Mouse (Mus musculus): ENCODE data around the gene D430041D05Rik. TPM values are rescaled to one million over a fixed set of nuclear protein-coding genes. Genes with fewer than 3 reads are reported as not detected.
A peak's percentile ranks its signal among the peaks of the same experiment; 100 is the strongest.

The D430041D05Rik gene
- polyA plus RNA-seq, 1 experiment from 2014 or later = 11.8 TPM

GRCm38 (mm10) chr2:104134150-104135056, 276.4 kb downstream of the D430041D05Rik start:
- Histone ChIP-seq H3K36me3 (no peaks in the 10 kb centered on the region), H3K27ac (replicated peaks) (no peak overlapping the region), H3K4me3 (no peak overlapping the region), H3K4me2 (replicated peaks) (no peak overlapping the region), H3K27me3 (no peaks in the 10 kb centered on the region), H3K9ac (replicated peaks) (no peak overlapping the region), H3K9me3 (no peaks in the 10 kb centered on the region), H3K4me1 (no peaks in the 10 kb centered on the region)
- peak; percentile 74 for ATAC-seq (replicated peaks)
- 50% methylated on average over 8 of the region's 8 CpGs for WGBS

- WGBS = 52% methylated on average over 12 of the region's 12 CpGs
- no peak for ATAC-seq (replicated peaks)
- Histone ChIP-seq H3K4me3 (no peak overlapping the region), H3K27me3 (no peaks in the 10 kb centered on the region), H3K9me3 (no peaks in the 10 kb centered on the region), H3K4me1 (no peaks in the 10 kb centered on the region), H3K27ac (replicated peaks) (no peak overlapping the region), H3K4me2 (replicated peaks) (no peak overlapping the region), H3K9ac (replicated peaks) (no peak overlapping the region), H3K36me3 (no peaks in the 10 kb centered on the region)
These were observed 277.6 kb downstream of the D430041D05Rik start for GRCm38 (mm10) chr2:104133042-104133810.

GRCm38 (mm10) chr2:104132266-104132859, 278.4 kb downstream of the D430041D05Rik start:
- Histone ChIP-seq H3K4me1 (no peaks in the 10 kb centered on the region), H3K9ac (replicated peaks) (no peak overlapping the region), H3K4me3 (no peak overlapping the region), H3K27me3 (no peaks in the 10 kb centered on the region), H3K27ac (replicated peaks) (no peak overlapping the region), H3K4me2 (replicated peaks) (no peak overlapping the region), H3K9me3 (no peaks in the 10 kb centered on the region), H3K36me3 (no peaks in the 10 kb centered on the region)
- ATAC-seq (replicated peaks) = no peak
- 77% methylated on average over 7 of the region's 7 CpGs for WGBS

- H3K9ac ChIP-seq (replicated peaks) = no peak overlapping the region
- H3K4me2 ChIP-seq (replicated peaks) = no peak overlapping the region
- no peaks in the 10 kb centered on the region for H3K4me1 ChIP-seq
- H3K4me3 ChIP-seq = no peak overlapping the region
- H3K27ac ChIP-seq (replicated peaks) = no peak overlapping the region
- H3K36me3 ChIP-seq = no peaks in the 10 kb centered on the region
- H3K27me3 ChIP-seq = no peaks in the 10 kb centered on the region
- no peaks in the 10 kb centered on the region for H3K9me3 ChIP-seq
- 60% methylated on average over 3 of the region's 3 CpGs for WGBS
- ATAC-seq (replicated peaks) = no peak
These were observed 279.8 kb downstream of the D430041D05Rik start for GRCm38 (mm10) chr2:104130969-104131368.

GRCm38 (mm10) chr2:104130165-104130564, 280.6 kb downstream of the D430041D05Rik start:
- Histone ChIP-seq H3K9me3 (no peaks in the 10 kb centered on the region), H3K4me3 (no peak overlapping the region), H3K4me2 (replicated peaks) (no peak overlapping the region), H3K9ac (replicated peaks) (no peak overlapping the region), H3K36me3 (no peaks in the 10 kb centered on the region), H3K27ac (replicated peaks) (no peak overlapping the region), H3K27me3 (no peaks in the 10 kb centered on the region), H3K4me1 (no peaks in the 10 kb centered on the region)
- WGBS = 82% methylated on average over 6 of the region's 6 CpGs
- ATAC-seq (replicated peaks) = no peak

DNA sequence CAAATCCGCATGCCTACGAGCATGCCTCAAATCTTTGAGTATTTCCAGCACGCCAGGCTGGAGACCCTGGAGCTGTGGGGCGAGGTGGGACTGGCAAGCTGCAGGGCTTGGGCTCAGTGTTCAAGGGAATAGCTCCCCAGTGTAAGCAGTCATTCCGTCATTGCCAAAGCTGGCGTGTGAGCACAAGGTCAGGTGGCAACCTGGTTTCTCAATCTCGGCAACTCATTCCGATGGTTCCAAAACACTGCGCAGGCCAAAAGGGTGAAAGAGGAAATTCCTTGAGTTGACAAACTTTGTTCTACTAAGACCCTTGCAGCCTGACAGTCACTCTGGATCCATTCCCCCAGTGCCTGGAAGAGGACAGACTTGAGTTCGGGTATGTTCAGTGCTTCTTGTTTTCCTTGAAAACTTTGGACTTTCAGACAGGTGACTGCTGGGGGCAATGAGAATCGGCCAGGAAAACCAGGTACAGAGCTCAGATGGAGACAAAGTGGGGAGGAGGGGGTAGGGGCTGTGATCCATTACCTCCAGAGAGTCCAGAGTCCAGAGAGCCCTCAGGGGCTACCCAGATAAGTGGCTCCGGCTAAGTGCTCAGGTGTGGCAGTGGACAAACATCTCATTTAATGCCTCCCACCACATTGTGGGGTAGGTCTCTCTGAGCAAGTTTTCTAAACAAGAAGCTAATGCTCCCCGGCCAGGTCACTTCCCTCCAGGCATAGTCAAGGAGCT, 281.8 kb downstream of the D430041D05Rik start:
- 91% methylated on average over 13 of the region's 13 CpGs for WGBS
- no peak overlapping the region for H3K4me2 ChIP-seq (replicated peaks)
- H3K4me1 ChIP-seq = no peaks in the 10 kb centered on the region
- H3K9ac ChIP-seq (replicated peaks) = no peak overlapping the region
- ATAC-seq (replicated peaks) = no peak
- H3K36me3 ChIP-seq = no peaks in the 10 kb centered on the region
- peaks cover 4% of the 10 kb centered on the region; the same call in 1 of the 2 replicates for H3K27me3 ChIP-seq
- H3K4me3 ChIP-seq = no peak overlapping the region
- no peaks in the 10 kb centered on the region for H3K9me3 ChIP-seq
- no peak overlapping the region for H3K27ac ChIP-seq (replicated peaks)

DNA sequence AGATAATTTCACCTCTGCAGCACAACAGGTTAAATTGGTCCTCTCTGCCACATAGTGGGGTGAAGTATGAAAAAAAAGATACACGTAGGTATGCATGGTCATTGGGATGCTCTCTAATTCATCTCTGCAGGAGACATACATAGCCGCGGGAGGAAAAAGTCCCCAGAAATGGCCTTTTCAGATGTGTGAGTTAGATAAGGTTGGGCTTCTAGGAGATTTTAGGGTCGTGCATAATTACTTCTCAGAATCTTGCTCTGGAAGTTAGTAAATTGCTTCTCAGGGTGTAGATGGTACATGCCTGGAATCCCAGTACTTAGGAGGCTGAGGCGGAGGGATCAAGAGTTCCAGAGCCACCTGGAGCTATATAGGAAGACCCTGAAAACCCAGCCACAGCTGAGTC, 286.7 kb downstream of the D430041D05Rik start:
- Histone ChIP-seq H3K27ac (replicated peaks) (no peak overlapping the region), H3K4me2 (replicated peaks) (no peak overlapping the region), H3K4me3 (no peak overlapping the region), H3K4me1 (no peaks in the 10 kb centered on the region), H3K36me3 (no peaks in the 10 kb centered on the region), H3K9ac (replicated peaks) (no peak overlapping the region), H3K9me3 (no peaks in the 10 kb centered on the region), H3K27me3 (peaks cover 9% of the 10 kb centered on the region; the same call in 1 of the 2 replicates)
- 85% methylated on average over 5 of the region's 5 CpGs for WGBS
- no peak for ATAC-seq (replicated peaks)

DNA sequence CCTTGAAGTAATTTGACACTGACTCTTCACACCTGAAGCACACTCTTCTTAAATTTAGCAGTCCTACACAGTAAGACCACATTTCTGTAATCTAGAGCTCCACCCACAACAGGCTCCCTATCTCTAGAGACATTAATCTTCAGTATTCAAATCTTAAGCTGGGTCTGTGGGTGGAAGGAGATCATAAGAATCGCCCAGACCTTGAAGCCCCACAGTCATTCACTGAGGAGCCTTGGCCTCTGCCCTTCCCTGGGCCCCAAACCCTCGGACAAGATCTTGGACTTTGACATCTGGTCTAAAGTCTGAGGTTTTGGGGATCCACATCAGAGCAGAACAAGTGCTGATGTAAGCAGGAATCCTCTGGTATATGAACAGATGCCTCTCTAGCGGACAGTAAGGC, 287.3 kb downstream of the D430041D05Rik start:
- no peak for ATAC-seq (replicated peaks)
- WGBS = 54% methylated on average over 3 of the region's 3 CpGs

DNA sequence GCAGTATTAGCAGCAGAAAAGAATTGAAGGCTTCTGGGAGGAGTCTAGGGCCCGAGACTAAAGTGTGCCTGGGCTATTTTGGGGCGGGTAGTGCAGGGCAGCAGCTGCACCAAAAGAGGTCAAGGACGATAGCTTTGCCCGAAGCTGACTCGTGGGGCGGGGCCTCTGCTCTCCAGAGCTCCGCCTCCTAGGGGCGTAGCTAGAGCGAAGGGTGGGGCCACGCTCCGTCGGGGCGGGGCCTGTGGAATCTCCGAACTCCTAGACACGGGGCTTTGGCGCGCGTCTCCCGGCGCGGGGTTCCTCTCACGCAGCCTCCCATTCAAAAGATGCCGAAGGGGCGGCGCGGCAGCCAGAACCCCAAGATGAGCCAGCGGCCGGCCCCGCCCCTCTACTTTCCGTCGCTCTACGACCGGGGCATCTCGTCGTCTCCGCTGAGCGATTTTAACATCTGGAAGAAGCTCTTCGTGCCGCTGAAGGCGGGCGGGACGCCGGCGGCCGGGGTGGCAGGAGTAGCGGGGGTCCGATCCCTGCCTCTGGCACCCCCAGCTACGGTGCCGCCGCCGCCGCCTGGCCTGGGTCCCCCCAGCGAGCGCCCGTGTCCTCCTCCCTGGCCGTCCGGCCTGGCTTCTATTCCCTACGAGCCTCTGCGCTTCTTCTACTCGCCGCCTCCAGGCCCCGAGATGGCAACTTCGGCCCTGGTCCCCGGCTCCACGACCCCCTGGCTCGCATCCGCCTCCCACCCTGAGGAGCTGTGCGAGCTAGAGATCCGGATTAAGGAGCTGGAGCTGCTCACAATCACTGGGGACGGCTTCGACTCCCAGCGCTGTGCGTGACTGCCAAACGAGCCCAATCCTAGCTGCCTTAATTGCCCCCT, 288.1 kb downstream of the D430041D05Rik start, which contains the start of gene A930018P22Rik:
TSS of gene A930018P22Rik (plus strand) at position 265 of the 874 bp plus-strand sequence.
- H3K9ac ChIP-seq (replicated peaks) = peak within 1 kb of the TSS; percentile 61
- peaks cover 9% of the 10 kb centered on the region; the same call in 1 of the 2 replicates for H3K27me3 ChIP-seq
- peak within 1 kb of the TSS; percentile 83 for H3K4me2 ChIP-seq (replicated peaks)
- H3K4me1 ChIP-seq = no peaks in the 10 kb centered on the region
- H3K36me3 ChIP-seq = no peaks in the 10 kb centered on the region
- ATAC-seq (replicated peaks) = peak; percentile 97
- H3K27ac ChIP-seq (replicated peaks) = no peak within 1 kb of the TSS
- under 1% methylated on average over 74 of the region's 74 CpGs for WGBS
- H3K9me3 ChIP-seq = no peaks in the 10 kb centered on the region
- peak within 1 kb of the TSS; percentile 58 for H3K4me3 ChIP-seq

More for the DNA sequence above, 287.3 kb downstream of the D430041D05Rik start:
- H3K36me3 ChIP-seq = no peaks in the 10 kb centered on the region
- H3K27ac ChIP-seq (replicated peaks) = no peak overlapping the region
- H3K4me3 ChIP-seq = peak overlapping the region; percentile 58; the same call in 1 of the 2 replicates
- no peaks in the 10 kb centered on the region for H3K9me3 ChIP-seq
- peak overlapping the region; percentile 83 for H3K4me2 ChIP-seq (replicated peaks)
- H3K9ac ChIP-seq (replicated peaks) = no peak overlapping the region
- peaks cover 9% of the 10 kb centered on the region; the same call in 1 of the 2 replicates for H3K27me3 ChIP-seq
- H3K4me1 ChIP-seq = no peaks in the 10 kb centered on the region

DNA sequence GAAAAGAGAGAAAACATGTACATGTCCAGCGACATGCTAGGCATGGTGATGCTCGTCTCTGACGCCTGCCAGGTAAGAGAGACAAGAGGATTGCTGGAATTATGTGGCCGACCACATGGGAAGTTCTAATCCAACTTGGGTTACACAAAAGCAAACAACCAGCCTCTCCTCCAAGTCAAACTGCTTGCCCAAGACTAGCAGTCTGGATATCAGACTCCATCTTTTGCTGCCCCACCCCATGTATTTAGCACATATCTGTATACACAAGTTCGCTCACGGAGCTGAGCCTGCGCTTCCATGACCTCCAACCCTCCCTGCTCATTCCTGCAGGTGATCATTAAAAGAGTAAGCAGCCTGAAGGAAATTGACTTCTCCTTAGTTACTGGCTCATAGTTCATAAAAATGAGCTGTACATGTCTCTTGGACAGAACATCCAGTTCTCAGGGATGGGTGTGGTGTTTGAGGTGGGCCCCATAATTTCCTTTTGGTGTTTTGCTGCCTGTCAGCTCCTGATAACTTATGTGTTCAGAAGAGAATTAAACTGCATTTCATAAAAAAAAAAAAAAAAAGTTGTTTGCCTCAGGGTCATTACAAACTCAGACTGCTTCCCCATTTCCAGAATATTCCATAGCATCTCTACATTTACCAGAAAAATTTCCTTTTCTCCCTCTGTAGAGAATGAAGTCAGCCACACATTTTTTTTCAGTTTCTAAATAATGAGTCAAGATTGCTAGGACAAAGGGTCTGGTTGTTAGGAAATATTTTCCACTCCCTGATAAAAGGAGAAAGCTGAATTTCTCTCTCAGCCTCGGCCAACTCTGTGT, 288.9 kb downstream of the D430041D05Rik start:
- Histone ChIP-seq H3K9ac (replicated peaks) (0 out of 2 replicates have a peak overlapping the region, but pooled peaks have one; percentile 61), H3K9me3 (no peaks in the 10 kb centered on the region), H3K4me2 (replicated peaks) (peak overlapping the region; percentile 83), H3K4me3 (peak overlapping the region; percentile 58), H3K27me3 (peaks cover 9% of the 10 kb centered on the region; the same call in 1 of the 2 replicates), H3K4me1 (no peaks in the 10 kb centered on the region), H3K36me3 (no peaks in the 10 kb centered on the region), H3K27ac (replicated peaks) (no peak overlapping the region)
- no peak for ATAC-seq (replicated peaks)
- whole genome bisulfite sequencing = 79% methylated on average over 8 of the region's 8 CpGs

Data from forebrain, embryonic 15.5 days (tissue).